Mouse (Mus musculus): ENCODE results near the gene Stx3. TPM values are rescaled to one million over a fixed set of nuclear protein-coding genes. Genes with fewer than 3 reads are reported as not detected.

Stx3 gene
- total RNA-seq, 2 experiments from 2014 or later: 19.6 to 27.8 TPM

- DNase-seq (ENCODE audit: low spot score in 2 of 2): no peak
These were observed 82.7 kb downstream of the Stx3 start for GRCm38 (mm10) chr19:11736455-11736854.

GRCm38 (mm10) chr19:11730278-11730677 is 88.9 kb downstream of the Stx3 start:
- DNase-seq (ENCODE audit: low spot score in 2 of 2): no peak

GRCm38 (mm10) chr19:11727304-11727703 is 91.9 kb downstream of the Stx3 start:
- DNase-seq (ENCODE audit: low spot score in 2 of 2): no peak

- DNase-seq (ENCODE audit: low spot score in 2 of 2): no peak
These were observed 93.3 kb downstream of the Stx3 start for GRCm38 (mm10) chr19:11725915-11726314.

Other genes starting within 250 kb of the Stx3 start
- 1 to 10 TPM in 1 of 2 experiments, under 1 TPM in 1; 0.81 to 1.2 TPM for gene Ms4a6d, start 214.6 kb downstream of the Stx3 start, total RNA-seq (2021)
- gene Ms4a2, start 195.7 kb downstream of the Stx3 start, total RNA-seq (2021): not detected
- not detected for gene Ms4a3, start 178.6 kb downstream of the Stx3 start, total RNA-seq (2021)
- gene Oosp2, start 158.8 kb downstream of the Stx3 start, total RNA-seq (2021): not detected
- not detected for gene Oosp1, start 128.3 kb downstream of the Stx3 start, total RNA-seq (2021)
- gene Oosp3, start 122.3 kb downstream of the Stx3 start, total RNA-seq (2021): not detected
- gene Gif, start 71.8 kb downstream of the Stx3 start, total RNA-seq (2021): not detected
- 10 to 100 TPM; 37.9 to 41.2 TPM for gene Mrpl16, start 49.0 kb downstream of the Stx3 start, total RNA-seq (2021)
- not detected for gene Olfr1417, start 19.8 kb upstream of the Stx3 start, total RNA-seq (2021)
- not detected for gene Olfr1418, start 41.7 kb upstream of the Stx3 start, total RNA-seq (2021)
- not detected for gene Olfr1419, start 55.7 kb upstream of the Stx3 start, total RNA-seq (2021)
- not detected for gene Olfr1420, start 67.2 kb upstream of the Stx3 start, total RNA-seq (2021)
- gene Patl1, start 93.0 kb upstream of the Stx3 start, total RNA-seq (2021): 10 to 100 TPM; 19.1 to 20.2 TPM
- gene Osbp, start 146.5 kb upstream of the Stx3 start, total RNA-seq (2021): 10 to 100 TPM; 54.8 to 56.2 TPM
- gene Olfr1423, start 221.9 kb upstream of the Stx3 start, total RNA-seq (2021): not detected
- gene Olfr1424, start 243.3 kb upstream of the Stx3 start, total RNA-seq (2021): not detected